Mouse (Mus musculus): ENCODE data around the gene Capn7. TPM values are rescaled to one million over a fixed set of nuclear protein-coding genes. Genes with fewer than 3 reads are reported as not detected.
A peak's percentile ranks its signal among the peaks of the same experiment; 100 is the strongest.

Gene Capn7
- polyA plus RNA-seq, 1 experiment from 2014 or later: 89.4 TPM

DNA sequence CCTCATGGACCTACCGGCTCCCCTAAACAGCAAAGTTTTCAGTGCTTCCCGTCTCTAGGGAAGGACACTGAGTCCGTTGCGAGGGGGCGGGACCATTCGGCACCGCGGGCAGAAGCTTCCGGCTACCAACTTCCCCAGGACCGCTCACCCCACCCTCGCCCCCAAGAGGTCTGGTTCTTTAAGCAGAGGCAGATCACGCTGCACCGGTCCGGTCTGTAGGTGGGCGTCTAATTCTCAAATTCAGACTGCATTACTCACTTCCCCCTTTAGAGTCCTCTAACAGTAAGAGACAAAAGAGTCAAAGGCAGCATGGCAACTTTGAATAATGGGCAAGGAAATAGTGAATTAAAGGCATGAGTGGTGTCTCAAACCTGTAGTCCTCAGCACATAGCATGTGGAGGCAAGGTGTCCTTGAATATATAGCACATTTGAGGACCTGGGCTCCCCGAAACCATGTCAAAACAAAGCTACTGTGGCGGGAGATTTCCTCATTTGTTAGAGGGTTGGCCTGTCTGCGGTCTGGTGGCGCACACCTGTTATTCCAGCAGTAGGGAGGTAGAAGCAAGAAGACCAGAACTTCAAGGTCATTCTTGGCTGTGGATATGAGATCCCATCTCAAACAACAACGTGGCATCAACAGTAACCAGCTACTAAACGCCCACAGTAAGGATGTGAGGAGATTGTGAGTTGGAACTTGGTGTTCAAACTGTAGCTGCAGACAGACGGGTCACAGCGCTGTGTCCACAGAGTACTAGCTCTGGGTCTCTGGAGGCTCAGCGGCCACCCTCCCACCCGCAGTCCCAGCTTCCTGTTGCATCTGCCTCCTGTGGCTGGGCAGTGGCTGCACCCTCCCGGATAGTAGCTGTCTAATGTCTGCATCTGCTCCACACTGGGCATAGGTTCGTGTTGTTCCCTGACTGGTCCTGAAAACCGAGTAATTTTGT lies 12.3 kb upstream of the Capn7 start, which contains the start of gene Dnah1:
Dnah1 (minus strand) TSS at position 48 of the 944 bp plus-strand sequence.
- Histone ChIP-seq H3K27me3 (ENCODE audit: control insufficient read depth, insufficient read depth, low read length) (no peaks in the 10 kb centered on the region), H3K9ac (replicated peaks; ENCODE audit: low read depth, low read length) (0 out of 2 replicates have a peak within 1 kb of the TSS, but pooled peaks have one; percentile 11)
- WGBS: 31% methylated on average over 28 of the region's 28 CpGs

DNA sequence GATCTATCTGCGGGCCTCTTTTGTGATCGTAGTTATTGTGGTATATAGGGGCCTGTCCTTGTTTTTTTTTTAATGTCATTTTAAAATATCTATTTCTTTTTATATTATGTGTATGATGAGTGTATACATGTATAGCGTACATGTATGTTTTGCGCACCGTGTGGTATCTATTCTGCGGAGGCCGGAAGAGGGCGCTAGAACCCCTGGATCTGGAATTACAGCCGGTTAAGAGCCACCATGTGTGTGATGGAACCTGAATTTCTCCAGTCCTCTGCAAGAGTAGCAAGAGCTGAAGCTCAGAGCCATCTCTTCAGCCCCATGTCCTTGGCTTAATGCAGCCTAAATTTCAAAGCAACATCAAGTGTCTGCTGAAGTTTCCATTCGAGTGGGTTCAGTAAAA lies 11.6 kb upstream of the Capn7 start:
- 64% methylated on average over 10 of the region's 10 CpGs for WGBS
- no peaks in the 10 kb centered on the region for H3K4me1 ChIP-seq (ENCODE audit: control insufficient read depth, insufficient read depth, low read length)
- ATAC-seq (ENCODE audit: low read depth): no peak

More for the DNA sequence above, 12.3 kb upstream of the Capn7 start, which contains the start of gene Dnah1:
- Histone ChIP-seq H3K4me3 (ENCODE audit: low read depth, low read length) (peak within 1 kb of the TSS; percentile 15; the same call in 1 of the 2 replicates), H3K4me2 (ENCODE audit: low read depth, low read length) (peak within 1 kb of the TSS; percentile 46), H3K27ac (ENCODE audit: low read depth, low read length) (no peak within 1 kb of the TSS), H3K36me3 (ENCODE audit: control insufficient read depth, insufficient read depth, low read length) (no peaks in the 10 kb centered on the region), H3K4me1 (ENCODE audit: control insufficient read depth, insufficient read depth, low read length) (no peaks in the 10 kb centered on the region), H3K9me3 (ENCODE audit: control insufficient read depth, low read length) (no peaks in the 10 kb centered on the region)
- ATAC-seq (ENCODE audit: low read depth): no peak

GRCm38 (mm10) chr14:31325551-31325950 lies 10.9 kb upstream of the Capn7 start:
- no peak for ATAC-seq (ENCODE audit: low read depth)
- H3K36me3 ChIP-seq (ENCODE audit: control insufficient read depth, insufficient read depth, low read length): no peaks in the 10 kb centered on the region
- no peak overlapping the region for H3K9ac ChIP-seq (replicated peaks; ENCODE audit: low read depth, low read length)
- no peaks in the 10 kb centered on the region for H3K9me3 ChIP-seq (ENCODE audit: control insufficient read depth, low read length)
- no peaks in the 10 kb centered on the region for H3K27me3 ChIP-seq (ENCODE audit: control insufficient read depth, insufficient read depth, low read length)
- no peak overlapping the region for H3K4me2 ChIP-seq (ENCODE audit: low read depth, low read length)
- H3K4me1 ChIP-seq (ENCODE audit: control insufficient read depth, insufficient read depth, low read length): no peaks in the 10 kb centered on the region
- H3K27ac ChIP-seq (ENCODE audit: low read depth, low read length): no peak overlapping the region
- WGBS: 53% methylated on average over 5 of the region's 5 CpGs
- H3K4me3 ChIP-seq (ENCODE audit: low read depth, low read length): no peak overlapping the region

More for the DNA sequence above, 11.6 kb upstream of the Capn7 start:
- Histone ChIP-seq H3K36me3 (ENCODE audit: control insufficient read depth, insufficient read depth, low read length) (no peaks in the 10 kb centered on the region), H3K27me3 (ENCODE audit: control insufficient read depth, insufficient read depth, low read length) (no peaks in the 10 kb centered on the region), H3K9me3 (ENCODE audit: control insufficient read depth, low read length) (no peaks in the 10 kb centered on the region), H3K9ac (replicated peaks; ENCODE audit: low read depth, low read length) (no peak overlapping the region), H3K4me2 (ENCODE audit: low read depth, low read length) (no peak overlapping the region), H3K4me3 (ENCODE audit: low read depth, low read length) (no peak overlapping the region), H3K27ac (ENCODE audit: low read depth, low read length) (no peak overlapping the region)

- Histone ChIP-seq H3K9me3 (ENCODE audit: control insufficient read depth, low read length) (no peaks in the 10 kb centered on the region), H3K4me3 (ENCODE audit: low read depth, low read length) (no peak overlapping the region), H3K9ac (replicated peaks; ENCODE audit: low read depth, low read length) (no peak overlapping the region), H3K36me3 (ENCODE audit: control insufficient read depth, insufficient read depth, low read length) (no peaks in the 10 kb centered on the region), H3K4me1 (ENCODE audit: control insufficient read depth, insufficient read depth, low read length) (no peaks in the 10 kb centered on the region), H3K4me2 (ENCODE audit: low read depth, low read length) (no peak overlapping the region), H3K27me3 (ENCODE audit: control insufficient read depth, insufficient read depth, low read length) (no peaks in the 10 kb centered on the region), H3K27ac (ENCODE audit: low read depth, low read length) (no peak overlapping the region)
- 82% methylated on average over 7 of the region's 7 CpGs for WGBS
- ATAC-seq (ENCODE audit: low read depth): no peak
Measured at GRCm38 (mm10) chr14:31326770-31327169, 9.7 kb upstream of the Capn7 start.

GRCm38 (mm10) chr14:31327196-31327595 lies 9.2 kb upstream of the Capn7 start:
- H3K9me3 ChIP-seq (ENCODE audit: control insufficient read depth, low read length): no peaks in the 10 kb centered on the region
- H3K9ac ChIP-seq (replicated peaks; ENCODE audit: low read depth, low read length): no peak overlapping the region
- H3K4me2 ChIP-seq (ENCODE audit: low read depth, low read length): no peak overlapping the region
- 94% methylated on average over 1 of the region's 1 CpGs for WGBS
- no peaks in the 10 kb centered on the region for H3K27me3 ChIP-seq (ENCODE audit: control insufficient read depth, insufficient read depth, low read length)
- no peak overlapping the region for H3K27ac ChIP-seq (ENCODE audit: low read depth, low read length)
- ATAC-seq (ENCODE audit: low read depth): no peak
- H3K4me1 ChIP-seq (ENCODE audit: control insufficient read depth, insufficient read depth, low read length): no peaks in the 10 kb centered on the region
- no peak overlapping the region for H3K4me3 ChIP-seq (ENCODE audit: low read depth, low read length)
- no peaks in the 10 kb centered on the region for H3K36me3 ChIP-seq (ENCODE audit: control insufficient read depth, insufficient read depth, low read length)

DNA sequence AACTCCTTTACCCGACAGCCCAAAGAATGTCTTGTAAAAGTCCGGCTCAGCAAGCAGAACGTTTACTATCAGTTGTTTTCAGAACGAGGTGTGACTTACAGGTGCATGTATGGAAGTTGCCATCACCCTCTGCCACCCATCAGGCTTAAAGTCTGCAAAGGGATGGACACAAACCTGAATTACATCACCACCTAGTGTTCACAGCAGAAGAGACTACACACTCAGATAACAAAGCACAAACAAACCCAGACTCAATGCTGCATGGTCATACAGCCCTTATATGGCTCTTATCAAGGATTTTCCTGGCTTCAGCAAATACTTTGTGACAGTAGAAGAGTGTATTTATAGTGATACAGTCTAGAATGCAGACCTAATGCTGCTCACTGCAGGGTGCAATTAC lies 8.8 kb upstream of the Capn7 start:
- Histone ChIP-seq H3K4me3 (ENCODE audit: low read depth, low read length) (no peak overlapping the region), H3K36me3 (ENCODE audit: control insufficient read depth, insufficient read depth, low read length) (no peaks in the 10 kb centered on the region), H3K27me3 (ENCODE audit: control insufficient read depth, insufficient read depth, low read length) (no peaks in the 10 kb centered on the region), H3K4me2 (ENCODE audit: low read depth, low read length) (no peak overlapping the region), H3K27ac (ENCODE audit: low read depth, low read length) (no peak overlapping the region), H3K9me3 (ENCODE audit: control insufficient read depth, low read length) (no peaks in the 10 kb centered on the region), H3K9ac (replicated peaks; ENCODE audit: low read depth, low read length) (no peak overlapping the region), H3K4me1 (ENCODE audit: control insufficient read depth, insufficient read depth, low read length) (no peaks in the 10 kb centered on the region)
- 92% methylated on average over 4 of the region's 4 CpGs for WGBS
- no peak for ATAC-seq (ENCODE audit: low read depth)

DNA sequence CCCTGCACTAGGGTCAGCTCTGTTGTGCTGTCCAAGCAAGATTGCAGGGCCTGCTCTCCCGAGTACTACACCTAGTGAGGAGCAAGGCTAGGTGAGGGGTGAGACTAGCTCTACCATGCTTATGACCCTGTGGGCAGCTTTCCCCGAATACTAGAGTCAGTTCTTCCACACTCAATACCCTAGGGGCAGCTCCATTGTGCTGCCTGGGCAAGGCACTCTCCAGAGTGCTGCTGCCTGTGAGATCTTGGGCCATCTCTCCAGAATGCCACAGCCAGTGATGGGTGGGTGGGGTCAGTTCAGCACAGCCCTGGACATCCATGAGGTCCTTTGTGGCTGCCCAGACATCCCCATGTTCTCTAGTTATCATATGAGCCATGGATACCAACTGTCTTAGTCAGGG lies 6.7 kb upstream of the Capn7 start:
- H3K36me3 ChIP-seq (ENCODE audit: control insufficient read depth, insufficient read depth, low read length): no peaks in the 10 kb centered on the region

DNA sequence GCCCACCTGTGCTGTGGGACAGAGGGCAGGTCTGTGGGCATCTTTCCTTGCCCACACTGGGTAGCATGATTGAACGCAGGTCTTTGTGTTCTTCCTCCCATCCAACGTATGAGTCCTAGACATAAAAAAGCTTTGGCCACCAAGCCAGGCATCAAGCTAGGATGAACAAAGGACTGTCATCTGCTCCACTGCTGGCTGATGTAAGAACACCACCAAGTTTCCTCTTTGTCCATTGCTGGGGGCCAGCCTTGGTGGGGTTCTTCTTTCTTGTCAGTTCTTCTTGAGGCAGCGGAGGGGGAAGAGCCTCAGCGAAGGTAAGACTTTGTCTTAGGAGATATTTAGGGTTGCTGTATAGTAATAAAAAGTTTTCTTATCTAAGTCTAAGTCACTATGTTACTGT lies 5.5 kb upstream of the Capn7 start:
- H3K27me3 ChIP-seq (ENCODE audit: control insufficient read depth, insufficient read depth, low read length): no peaks in the 10 kb centered on the region
- H3K36me3 ChIP-seq (ENCODE audit: control insufficient read depth, insufficient read depth, low read length): no peaks in the 10 kb centered on the region
- WGBS: 63% methylated on average over 4 of the region's 4 CpGs
- H3K9me3 ChIP-seq (ENCODE audit: control insufficient read depth, low read length): no peaks in the 10 kb centered on the region
- no peak for ATAC-seq (ENCODE audit: low read depth)
- H3K27ac ChIP-seq (ENCODE audit: low read depth, low read length): no peak overlapping the region
- no peak overlapping the region for H3K9ac ChIP-seq (replicated peaks; ENCODE audit: low read depth, low read length)
- no peak overlapping the region for H3K4me2 ChIP-seq (ENCODE audit: low read depth, low read length)
- H3K4me1 ChIP-seq (ENCODE audit: control insufficient read depth, insufficient read depth, low read length): no peaks in the 10 kb centered on the region
- H3K4me3 ChIP-seq (ENCODE audit: low read depth, low read length): no peak overlapping the region

More for the DNA sequence above, 6.7 kb upstream of the Capn7 start:
- Histone ChIP-seq H3K27ac (ENCODE audit: low read depth, low read length) (no peak overlapping the region), H3K4me2 (ENCODE audit: low read depth, low read length) (no peak overlapping the region), H3K27me3 (ENCODE audit: control insufficient read depth, insufficient read depth, low read length) (no peaks in the 10 kb centered on the region), H3K4me1 (ENCODE audit: control insufficient read depth, insufficient read depth, low read length) (no peaks in the 10 kb centered on the region), H3K9ac (replicated peaks; ENCODE audit: low read depth, low read length) (no peak overlapping the region), H3K9me3 (ENCODE audit: control insufficient read depth, low read length) (no peaks in the 10 kb centered on the region), H3K4me3 (ENCODE audit: low read depth, low read length) (no peak overlapping the region)
- 69% methylated on average over 2 of the region's 2 CpGs for WGBS
- ATAC-seq (ENCODE audit: low read depth): no peak

- no peak for ATAC-seq (ENCODE audit: low read depth)
Measured at GRCm38 (mm10) chr14:31335765-31336164, 673 bp upstream of the Capn7 start.

More at GRCm38 (mm10) chr14:31335765-31336164, 673 bp upstream of the Capn7 start:
- H3K27ac ChIP-seq (ENCODE audit: low read depth, low read length): peak overlapping the region; percentile 63
- no peaks in the 10 kb centered on the region for H3K27me3 ChIP-seq (ENCODE audit: control insufficient read depth, insufficient read depth, low read length)
- WGBS: 47% methylated on average over 3 of the region's 3 CpGs
- H3K9me3 ChIP-seq (ENCODE audit: control insufficient read depth, low read length): no peaks in the 10 kb centered on the region
- 0 out of 2 replicates have a peak, but pooled peaks cover 5% of the 10 kb centered on the region for H3K36me3 ChIP-seq (ENCODE audit: control insufficient read depth, insufficient read depth, low read length)
- peaks cover 19% of the 10 kb centered on the region; the same call in 1 of the 2 replicates for H3K4me1 ChIP-seq (ENCODE audit: control insufficient read depth, insufficient read depth, low read length)
- H3K4me3 ChIP-seq (ENCODE audit: low read depth, low read length): peak overlapping the region; percentile 88
- peak overlapping the region; percentile 46 for H3K9ac ChIP-seq (replicated peaks; ENCODE audit: low read depth, low read length)
- H3K4me2 ChIP-seq (ENCODE audit: low read depth, low read length): peak overlapping the region; percentile 71

All from neural tube, embryonic 14.5 days (tissue).